Mouse (Mus musculus): ENCODE data around the gene Sdr42e1.

DNA sequence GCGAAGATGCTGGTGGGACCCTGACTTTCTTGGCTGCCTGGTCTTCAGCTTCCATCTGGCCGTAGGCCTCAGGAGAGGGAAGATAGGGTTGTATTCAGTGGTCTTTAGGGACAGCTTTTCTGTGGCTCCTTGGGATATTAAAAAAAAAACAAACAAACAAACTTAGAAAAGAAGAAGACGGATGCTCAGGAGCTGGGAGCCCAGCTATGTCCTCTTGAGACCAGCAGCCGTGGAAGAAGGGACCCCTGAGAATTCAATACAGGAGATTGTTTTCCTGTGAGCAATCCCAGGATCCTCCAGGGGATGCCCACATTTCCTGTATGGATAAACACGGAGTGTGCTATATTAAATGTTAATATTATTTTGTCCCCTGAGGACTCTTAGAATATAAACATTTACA is 1.7 kb upstream of the Sdr42e1 start:
- TF ChIP-seq POLR2A (IDR thresholded peaks at IDR 0.05; ENCODE audit: insufficient read depth, low read depth, low read length): no peak
- no peak for TF ChIP-seq EP300 (IDR thresholded peaks at IDR 0.05; ENCODE audit: insufficient read depth, low read depth, low read length)
- TF ChIP-seq CTCF (IDR thresholded peaks at IDR 0.05): no peak

Measured in heart, adult 2 months (tissue).